Mouse (Mus musculus) kidney, postnatal 4 days (tissue): ENCODE measurements at regions not wholly inside any gene's neighbourhood (a gene's known extent, or its start where the extent isn't known, plus 50 kb on each side); places are given as distances from the start of the nearest gene placed in this dataset.
"Not testable (repeated sequence)": the region's sequence is repeated elsewhere in the genome, so short reads cannot be mapped to it uniquely, and the experiment has no call there.

Experiments
- DNase-seq, 2 experiments: peaks; one replicate each; pipeline ENCODE4 v3.0.0; 2021; ENCODE audit warnings: mixed read lengths in 2 of 2

DNA sequence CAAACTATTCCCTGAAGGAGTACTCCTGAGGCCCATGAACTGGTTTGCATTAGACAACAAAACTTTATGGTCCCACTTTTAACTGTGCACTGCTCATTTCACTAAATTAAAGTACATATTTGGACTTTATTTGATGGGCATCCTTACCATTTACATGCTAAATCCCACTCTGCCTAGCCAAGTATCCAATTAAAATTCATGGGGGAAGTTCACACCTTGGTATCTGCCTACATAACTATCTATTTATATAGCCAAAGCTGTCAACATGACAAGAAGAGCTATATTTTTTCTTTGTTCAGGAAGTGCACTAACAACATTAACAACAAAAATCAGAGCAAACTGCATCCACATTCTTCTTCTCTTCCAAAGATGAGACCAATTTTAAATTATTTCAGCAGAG, 317.7 kb upstream of the Nwd2 start:
- DNase-seq: no peak

DNA sequence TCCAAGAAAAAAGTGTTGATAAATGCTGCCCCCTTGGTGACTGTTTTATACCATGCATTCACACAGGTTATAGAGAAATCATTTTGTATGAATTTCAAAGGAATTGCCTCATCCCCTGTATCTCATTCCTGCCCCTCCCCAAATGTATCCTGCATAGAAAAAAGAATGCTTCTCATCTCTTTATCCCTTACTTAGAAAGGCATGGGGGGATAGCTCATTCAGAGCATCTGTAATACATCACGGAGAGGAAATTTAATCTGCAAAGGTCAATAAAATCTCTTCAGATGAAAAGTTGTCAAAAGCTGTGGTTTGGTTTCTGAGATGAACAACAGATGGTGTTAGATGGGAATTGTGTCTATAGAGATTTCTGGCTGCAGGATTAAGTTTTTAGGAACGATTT, 297.8 kb upstream of the Nwd2 start:
- no peak for DNase-seq

DNA sequence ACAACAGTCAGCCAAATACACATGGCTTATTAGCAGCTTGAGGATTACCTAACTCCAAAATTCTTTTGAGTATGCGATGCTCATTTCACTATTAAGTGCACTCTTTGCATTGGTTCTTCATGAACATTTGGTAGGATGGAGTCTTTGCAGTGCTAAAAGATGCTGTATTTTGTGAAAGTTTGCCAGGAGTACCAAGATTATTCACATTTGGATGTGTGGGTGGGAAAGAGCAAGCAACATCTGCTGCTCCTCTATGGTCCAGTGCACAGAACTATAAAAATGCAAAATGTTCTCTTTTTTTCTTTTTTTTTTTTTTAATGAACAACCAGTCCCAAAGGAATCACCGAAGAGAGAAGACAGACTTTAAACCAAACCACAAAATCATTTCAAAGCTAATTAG, 256.9 kb upstream of the Nwd2 start:
- no peak for DNase-seq

DNA sequence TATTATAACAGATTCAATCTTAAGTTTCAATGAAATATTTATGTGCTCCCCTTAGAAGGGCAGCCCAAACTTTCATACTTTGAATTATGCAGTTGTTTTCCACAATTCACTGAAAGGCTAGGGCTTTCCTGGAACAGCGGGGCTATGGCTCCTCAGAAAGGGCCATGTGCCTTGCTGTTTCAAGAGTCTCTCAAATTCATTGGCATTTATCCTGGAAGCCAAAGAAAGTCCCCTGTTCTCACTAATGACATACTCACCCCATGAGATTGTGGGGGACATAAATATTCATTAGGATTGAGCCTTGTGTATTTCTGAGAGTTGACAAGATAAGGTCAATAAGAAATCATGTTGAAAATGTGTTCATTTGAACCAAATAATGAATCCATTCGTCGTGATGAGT, 250.9 kb upstream of the Nwd2 start:
- no peak for DNase-seq

DNA sequence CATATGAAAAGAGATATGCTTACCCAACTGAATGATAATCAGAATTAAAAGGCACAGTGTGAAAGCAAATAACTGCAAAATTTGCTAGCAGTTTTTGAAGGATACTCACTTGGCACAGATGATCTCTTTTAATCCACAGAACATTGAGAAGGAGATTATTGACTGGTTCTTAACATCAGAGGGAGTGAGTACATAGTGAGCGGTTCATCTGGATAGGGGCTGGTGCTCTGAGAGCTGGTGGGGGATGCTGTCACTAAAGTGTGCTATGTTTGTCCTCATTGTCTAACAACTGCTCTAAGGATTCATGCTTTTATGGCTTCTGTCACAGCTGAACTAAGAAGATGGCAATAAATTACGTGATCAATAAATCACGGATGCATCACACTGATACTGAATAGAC, 218.7 kb upstream of the Nwd2 start:
- DNase-seq: no peak

DNA sequence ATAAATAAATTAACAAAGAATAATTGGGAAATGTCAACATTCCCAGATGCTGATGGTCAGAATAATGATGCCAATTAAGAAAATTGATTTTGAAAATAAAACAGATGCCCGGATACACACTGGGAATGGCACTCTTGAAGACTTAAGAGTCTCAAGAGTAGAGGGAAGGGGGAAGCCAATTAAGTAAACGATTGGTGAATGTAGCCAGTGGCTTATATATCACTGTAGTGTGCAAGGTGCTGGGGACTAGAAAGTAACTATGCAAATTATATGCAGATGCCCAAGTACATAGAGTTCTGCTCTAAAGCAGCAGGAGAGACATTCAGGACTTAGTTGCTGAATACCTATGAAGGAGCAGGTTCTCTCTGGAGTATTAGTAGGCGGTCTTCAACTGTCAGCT, 204.5 kb upstream of the Nwd2 start:
- DNase-seq: no peak

DNA sequence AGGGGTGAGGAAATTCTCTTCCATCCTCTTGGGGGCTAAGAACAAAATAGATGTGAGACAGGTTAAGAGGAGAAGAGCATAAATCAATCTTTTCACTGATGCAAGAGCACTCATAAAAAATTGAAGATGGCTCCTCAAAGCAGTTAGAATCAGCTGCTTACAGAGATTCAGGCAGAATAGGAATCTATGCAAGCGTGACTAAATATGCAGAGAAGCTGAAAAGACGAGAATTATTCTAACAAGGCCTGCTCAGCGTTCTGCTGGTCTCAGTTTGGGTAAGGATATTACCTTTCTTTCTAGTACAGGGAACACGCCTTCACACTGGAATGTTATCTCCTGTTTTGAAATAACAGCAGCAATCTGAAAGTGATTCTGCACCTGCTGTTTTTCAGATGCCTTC, 203.7 kb upstream of the Nwd2 start:
- no peak for DNase-seq

DNA sequence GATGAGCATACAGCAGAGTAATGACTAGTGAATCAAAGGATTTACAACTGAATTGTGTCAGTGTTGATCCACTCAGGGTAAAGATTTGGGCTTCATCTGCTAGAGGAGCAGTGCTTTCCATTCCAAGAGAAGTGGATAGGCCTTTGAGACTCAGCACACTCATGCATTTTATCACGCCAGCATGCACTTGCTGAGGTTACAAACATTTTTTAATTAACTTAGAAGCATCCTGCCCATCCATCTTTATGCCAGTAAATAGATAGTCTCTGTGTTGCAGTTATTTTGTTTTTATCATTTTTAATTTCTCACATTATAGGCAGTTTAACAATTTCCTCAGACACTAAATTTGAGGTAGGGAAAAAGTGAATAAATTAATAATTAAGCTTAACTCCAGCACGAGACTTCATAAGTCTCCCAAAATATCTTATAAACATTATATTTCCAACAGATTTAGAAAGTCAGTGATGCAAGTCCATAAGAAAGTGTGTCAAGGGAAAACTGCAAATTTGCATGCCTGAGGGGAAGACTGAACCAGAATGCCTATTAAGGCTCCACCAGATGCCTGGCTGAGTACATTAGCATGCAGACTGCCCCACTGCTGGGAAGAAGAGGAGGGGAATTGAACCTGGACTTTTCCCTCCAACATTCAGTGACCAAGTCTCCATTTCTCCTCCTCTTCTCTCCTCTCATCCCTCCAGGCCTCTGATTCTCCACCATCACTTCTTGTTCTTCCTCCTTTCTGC, 180.2 kb upstream of the Nwd2 start:
- no peak for DNase-seq

DNA sequence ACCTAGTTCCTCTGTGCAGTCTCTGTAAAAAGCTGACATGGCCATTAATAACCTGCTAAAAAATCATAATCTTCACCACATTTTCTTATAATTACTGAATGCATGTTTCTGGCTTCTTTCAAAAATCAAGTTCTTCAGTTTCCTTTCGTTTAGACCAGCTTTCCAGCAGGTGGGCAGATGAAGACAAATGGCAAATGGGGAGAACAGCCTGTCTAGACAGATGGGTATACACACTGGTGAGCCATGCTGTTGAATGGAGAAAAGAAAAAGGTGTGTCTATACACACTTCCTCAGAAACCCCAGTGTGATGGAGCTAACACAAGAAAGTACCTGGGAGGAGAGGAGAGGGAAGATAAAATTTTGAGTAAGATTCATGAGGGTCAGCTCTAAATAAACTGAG, 179.2 kb upstream of the Nwd2 start:
- no peak for DNase-seq

DNA sequence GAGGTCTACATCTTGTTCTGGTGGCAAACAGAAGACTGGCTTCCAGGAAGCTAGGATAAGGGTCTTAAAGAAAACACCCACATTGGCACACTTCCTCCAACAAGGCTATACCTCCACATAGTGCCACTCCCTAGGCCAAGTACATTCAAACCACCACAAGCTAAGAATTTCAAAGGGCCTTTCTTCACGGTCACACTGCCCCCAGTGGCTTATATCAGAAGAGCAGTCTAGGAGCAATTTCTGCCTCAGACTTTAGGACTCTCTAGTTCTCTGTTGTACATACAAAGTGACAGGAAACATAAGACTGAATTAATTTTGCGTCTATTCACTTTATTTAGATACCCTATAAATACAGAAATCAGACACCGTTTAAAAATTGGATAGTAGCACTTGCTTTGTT, 175.7 kb upstream of the Nwd2 start:
- DNase-seq: no peak

DNA sequence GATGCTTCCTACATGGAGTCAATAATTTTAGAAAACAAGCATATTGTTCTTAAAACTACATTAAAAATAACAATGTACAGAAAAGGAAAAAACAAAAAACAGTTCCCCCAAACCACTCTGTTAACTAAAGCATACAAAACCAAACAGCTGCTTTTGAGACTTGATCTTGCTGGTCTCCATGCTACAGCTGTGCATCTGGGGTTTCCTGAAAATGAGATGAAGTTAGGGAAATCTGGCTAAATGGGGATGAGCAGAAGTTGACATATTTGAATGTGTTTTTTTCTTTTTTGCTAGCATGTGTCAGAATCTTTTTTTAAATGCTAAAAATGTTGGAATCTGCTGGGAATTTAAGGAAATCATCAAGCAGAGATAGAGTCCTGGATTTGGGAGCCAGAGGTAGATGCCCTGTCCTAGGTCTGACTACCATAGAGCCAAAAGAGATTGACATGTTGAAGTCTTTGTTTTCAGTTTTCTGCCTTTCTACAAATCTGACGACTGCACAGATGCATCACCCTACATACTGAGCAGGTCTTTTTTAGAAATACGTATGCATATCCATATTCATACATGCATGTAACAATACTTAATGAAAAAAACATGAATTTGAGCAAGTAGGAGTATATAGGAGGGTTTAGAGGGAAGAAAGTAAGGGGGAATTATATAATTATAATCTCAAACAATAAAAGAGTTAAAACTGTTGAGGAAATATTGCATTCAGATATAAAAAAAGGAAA, 172.5 kb upstream of the Nwd2 start:
- no peak for DNase-seq

DNA sequence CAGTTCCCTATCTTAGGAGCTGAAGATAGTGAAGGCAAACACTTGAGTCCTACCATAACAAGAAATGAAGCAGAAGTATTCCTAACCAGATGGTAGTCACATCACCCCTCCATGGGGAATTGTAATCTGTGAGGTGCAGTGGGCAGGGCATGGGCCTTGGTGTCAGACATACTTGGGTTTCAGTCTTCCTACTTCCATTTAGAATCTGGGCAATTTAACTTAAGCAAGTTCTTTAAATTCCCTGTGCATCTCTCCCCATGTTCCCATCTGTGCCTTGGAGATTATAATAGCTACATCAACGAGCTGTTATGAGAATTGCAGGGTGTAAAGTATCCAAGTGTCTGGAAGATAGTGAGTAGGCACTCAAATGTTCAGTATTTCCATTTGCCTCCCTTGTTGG, 149.9 kb upstream of the Nwd2 start:
- DNase-seq: no peak

DNA sequence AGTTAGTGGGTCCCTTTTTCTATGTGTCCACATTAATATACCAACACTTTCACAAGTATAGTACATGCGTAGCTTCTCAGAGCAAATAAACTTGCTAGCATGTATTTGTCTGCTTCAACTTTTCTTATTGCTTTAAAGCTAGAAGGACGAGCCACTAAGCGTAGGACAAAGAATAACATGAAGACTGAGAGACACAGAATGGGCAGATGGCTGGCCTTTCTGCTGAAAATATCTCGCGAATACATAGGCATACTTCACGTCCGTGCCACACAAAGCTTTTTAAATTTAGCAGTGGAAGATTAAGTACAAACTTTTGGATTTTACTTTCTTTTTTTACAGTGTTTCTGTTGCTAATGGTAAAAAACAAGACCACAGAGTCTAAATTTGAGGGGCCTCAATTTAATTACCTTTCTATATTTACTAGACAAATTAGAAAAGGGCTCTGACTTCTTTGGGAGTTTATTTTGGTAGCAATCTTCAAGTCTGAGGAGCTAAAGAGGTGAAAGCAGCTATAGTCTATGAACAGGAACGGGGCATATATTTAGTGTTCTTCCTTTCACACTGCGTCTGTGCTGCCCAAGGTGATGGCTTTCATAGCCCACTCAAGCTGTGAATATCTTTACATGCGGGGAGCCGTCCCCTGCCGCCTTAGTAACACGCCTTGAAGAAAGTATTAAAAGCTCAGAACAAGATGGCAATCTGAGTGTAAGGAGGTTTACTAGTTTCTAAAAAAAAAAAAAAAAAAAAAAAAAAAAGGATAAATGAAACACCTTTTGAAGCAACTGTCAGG, 145.7 kb upstream of the Nwd2 start:
- no peak for DNase-seq

DNA sequence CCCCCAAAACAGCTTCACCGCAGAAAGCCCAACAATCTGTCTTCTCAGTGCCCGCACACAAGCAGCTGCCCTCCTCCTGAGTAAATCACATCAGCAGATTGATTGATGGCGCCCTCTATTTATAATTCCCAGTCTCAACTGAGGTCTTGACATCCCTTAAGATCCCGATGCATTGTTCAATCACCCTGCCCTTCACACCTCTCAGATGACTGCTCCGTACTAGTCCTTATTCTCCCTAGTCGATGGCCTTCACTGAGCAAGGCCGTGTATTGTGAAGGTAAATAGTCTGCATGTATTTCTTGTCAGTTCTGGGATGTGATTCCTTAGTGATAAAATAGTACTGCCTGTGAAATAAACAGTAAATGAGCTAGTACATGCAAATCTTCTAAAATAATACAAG, 114.7 kb upstream of the Nwd2 start:
- no peak for DNase-seq

DNA sequence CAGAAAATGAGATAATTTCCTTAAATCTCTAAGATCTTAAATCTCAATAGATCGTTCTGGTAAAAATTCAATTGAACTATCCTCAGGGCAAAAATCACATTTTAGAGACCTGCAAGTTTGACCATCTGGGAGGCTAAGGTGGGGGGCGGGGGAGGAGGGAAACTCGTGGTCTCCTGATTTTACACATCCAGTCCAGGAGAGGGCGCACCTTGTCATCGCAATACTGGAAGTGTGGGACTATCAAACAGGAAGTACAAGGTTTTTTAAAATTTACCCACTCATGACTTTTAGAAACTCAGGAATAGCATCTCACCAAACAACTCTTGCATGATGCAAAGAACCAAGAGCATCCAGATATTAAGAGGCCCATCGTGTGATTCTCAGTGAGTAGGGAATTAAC, 108.4 kb upstream of the Nwd2 start:
- DNase-seq: peak; percentile 8 to 10

DNA sequence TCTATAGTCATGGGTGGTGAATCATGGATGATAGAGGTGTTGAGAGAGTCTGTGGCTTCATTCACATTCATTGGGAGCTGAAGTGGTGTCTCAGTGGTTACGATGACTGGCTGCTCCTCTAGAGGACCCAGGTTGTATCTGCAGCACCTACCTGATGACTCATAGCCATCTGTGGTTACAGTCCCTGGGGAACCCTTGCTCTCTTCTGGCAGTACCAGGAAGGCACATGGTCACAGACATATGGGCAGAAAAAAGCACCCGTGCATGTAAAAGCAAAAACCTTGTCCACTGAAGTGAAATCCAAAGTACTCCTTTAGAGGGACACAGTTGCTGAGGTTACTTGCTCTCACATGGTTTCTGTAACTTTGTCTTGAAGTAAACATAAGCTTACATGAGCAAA, 103.4 kb upstream of the Nwd2 start:
- no peak for DNase-seq

DNA sequence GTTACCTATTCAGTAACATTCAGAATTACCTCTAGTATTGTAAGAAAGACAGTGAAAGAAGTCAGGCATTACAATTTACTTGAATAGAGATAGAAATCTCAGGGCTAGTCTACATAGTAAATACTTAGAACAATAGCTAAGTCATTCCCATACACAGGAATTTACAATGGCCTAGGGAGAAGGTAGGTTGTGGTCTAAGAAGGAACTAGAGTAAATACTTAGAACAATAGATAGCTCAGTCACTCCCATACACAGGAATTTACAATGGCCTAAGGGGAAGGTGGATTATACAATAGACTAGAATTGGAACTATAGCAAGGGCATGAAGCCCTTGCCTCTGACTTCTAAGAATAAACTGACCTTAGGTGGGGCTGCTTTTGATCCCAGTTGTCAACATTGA, 83.0 kb upstream of the Nwd2 start:
- not testable (repeated sequence) for DNase-seq

DNA sequence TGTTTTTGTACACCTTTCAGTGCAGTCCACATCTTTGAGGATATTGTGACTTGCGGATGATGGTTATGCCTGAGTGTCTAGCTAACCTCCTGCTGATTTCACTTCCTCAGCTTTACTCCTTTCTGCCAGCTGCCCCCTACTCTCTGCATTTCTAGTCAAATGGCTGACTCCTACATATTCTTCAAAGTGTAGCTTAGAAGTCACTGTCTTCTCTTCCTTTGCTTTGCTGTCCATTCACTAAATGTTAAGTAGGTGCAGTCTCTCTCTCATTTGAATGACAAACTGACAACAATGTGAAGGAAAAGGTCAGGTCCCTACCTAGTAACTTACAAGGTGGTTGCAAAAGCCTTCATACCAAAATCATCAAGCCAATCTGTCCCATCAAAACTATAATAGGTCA, 73.5 kb upstream of the Nwd2 start:
- DNase-seq: no peak

DNA sequence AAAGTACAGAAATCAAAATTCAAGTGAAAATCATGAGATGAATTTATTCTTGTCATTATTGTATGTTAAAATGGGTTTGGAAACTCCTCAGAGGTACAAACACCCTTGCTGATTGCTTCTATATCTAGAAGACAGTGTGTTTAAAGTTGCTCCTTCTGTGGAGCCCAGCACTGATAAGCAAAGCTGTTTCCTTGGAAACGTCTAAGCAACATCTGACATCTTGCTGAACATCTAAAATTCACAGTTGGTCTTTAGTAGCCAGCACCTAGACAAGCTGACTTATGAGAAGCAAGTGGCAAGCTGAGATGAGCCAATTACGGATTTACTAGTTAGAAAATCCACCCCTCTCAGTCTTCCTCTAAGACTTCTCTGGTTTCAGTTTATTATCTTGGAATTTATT, 69.5 kb upstream of the Nwd2 start:
- DNase-seq: no peak

DNA sequence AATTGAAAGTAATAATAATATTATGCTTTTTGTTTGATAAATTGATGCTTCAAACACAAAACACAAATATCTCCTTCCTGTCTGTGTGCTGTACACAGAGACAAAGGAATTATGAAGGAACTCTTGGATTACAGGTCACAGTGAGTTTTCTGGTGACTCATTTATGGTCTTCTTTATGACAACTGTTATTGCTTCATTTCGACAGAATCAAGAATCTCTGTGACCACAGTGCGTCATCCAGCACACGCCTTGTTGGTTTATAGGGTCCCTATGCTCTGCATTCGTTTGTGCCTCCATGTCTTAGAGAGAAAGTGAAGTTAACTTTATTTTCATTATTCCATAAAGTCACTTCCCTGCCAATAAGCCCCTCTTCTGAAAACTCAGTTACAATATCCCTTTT, 61.9 kb upstream of the Nwd2 start:
- no peak for DNase-seq

DNA sequence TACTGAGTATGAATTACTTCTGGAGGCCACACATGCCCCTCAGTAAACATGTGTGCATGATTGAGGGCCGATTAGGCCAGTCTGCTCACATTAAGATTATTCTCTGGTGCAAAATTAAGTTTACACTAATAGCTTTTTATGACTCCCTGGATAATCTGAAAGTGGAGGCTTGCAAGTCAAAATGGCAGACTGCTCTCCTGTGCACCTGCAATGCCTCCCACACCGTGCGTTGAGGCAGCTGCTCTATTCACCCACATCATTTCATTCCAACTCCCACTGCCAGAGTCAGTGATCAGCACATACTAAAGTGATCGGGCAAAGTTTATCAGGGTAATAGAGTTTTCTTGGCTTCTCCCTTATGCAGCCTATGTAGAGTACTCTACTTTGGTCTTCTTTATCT, 61.0 kb upstream of the Nwd2 start:
- no peak for DNase-seq
